Mouse (Mus musculus) kidney, embryonic 16.5 days (tissue): ENCODE data around the gene Ccdc106. TPM values are rescaled to one million over a fixed set of nuclear protein-coding genes. Genes with fewer than 3 reads are reported as not detected.
A peak's percentile ranks its signal among the peaks of the same experiment; 100 is the strongest.

Source experiments
- ATAC-seq: fragments of 200-750 bp; cut with Nextera tagmentation; 2 replicates; pipeline ENCODE4 v1.8.0; 2017; ENCODE audit warnings: moderate TSS enrichment; ENCODE audit not compliant: low FRiP score, low TSS enrichment
- H3K27ac ChIP-seq: fragments of 300-500 bp; sonication (generic); 2 replicates; pipeline ENCODE4 v1.5.1; 2014; ENCODE audit warnings: low read length
- H3K27me3 ChIP-seq: fragments of 300-500 bp; sonication (generic); 2 replicates; pipeline ENCODE4 v1.6.1; 2014; ENCODE audit warnings: low read length, control low read depth, mixed read lengths; ENCODE audit not compliant: insufficient read depth
- H3K36me3 ChIP-seq: fragments of 300-500 bp; sonication (generic); 2 replicates; pipeline ENCODE4 v1.6.1; 2014; ENCODE audit warnings: low read length, control low read depth, mixed read lengths; ENCODE audit not compliant: insufficient read depth
- H3K4me1 ChIP-seq: fragments of 300-500 bp; sonication (generic); 2 replicates; pipeline ENCODE4 v1.6.1; 2014; ENCODE audit warnings: low read length, control low read depth, mixed read lengths; ENCODE audit not compliant: insufficient read depth
- H3K4me2 ChIP-seq: fragments of 300-500 bp; sonication (generic); replicated peaks from 2 replicates; pipeline ENCODE4 v1.6.1; 2014; ENCODE audit warnings: low read depth, low read length
- H3K4me3 ChIP-seq: fragments of 300-500 bp; sonication (generic); 2 replicates; pipeline ENCODE4 v1.5.1; 2014; ENCODE audit warnings: mild to moderate bottlenecking, low read length
- H3K9ac ChIP-seq: fragments of 300-500 bp; sonication (generic); replicated peaks from 2 replicates; pipeline ENCODE4 v1.6.1; 2014; ENCODE audit warnings: low read length
- H3K9me3 ChIP-seq: fragments of 300-500 bp; sonication (generic); 2 replicates; pipeline ENCODE4 v1.6.1; 2016; ENCODE audit warnings: low read length, control low read depth
- WGBS: fragments of 180-500 bp; shearing (Covaris S2); extraction: QIAGEN DNeasy Blood & Tissue Kit; methylation state at CpG from one replicate; pipeline ENCODE4 v1.1.7; 2014; 5-methylcytosine and 5-hydroxymethylcytosine counted together
- polyA plus RNA-seq: library from polyadenylated mRNA; unstranded; fragments of >200 nt; fragmentation: Nextera tagmentation; extraction: Ambion mirVana; gene quantifications from 2 replicates; pipeline ENCODE4 v1.2.1, GENCODE M21; 2015

The Ccdc106 gene
- polyA plus RNA-seq, 1 experiment from 2014 or later, result 27.1 TPM

DNA sequence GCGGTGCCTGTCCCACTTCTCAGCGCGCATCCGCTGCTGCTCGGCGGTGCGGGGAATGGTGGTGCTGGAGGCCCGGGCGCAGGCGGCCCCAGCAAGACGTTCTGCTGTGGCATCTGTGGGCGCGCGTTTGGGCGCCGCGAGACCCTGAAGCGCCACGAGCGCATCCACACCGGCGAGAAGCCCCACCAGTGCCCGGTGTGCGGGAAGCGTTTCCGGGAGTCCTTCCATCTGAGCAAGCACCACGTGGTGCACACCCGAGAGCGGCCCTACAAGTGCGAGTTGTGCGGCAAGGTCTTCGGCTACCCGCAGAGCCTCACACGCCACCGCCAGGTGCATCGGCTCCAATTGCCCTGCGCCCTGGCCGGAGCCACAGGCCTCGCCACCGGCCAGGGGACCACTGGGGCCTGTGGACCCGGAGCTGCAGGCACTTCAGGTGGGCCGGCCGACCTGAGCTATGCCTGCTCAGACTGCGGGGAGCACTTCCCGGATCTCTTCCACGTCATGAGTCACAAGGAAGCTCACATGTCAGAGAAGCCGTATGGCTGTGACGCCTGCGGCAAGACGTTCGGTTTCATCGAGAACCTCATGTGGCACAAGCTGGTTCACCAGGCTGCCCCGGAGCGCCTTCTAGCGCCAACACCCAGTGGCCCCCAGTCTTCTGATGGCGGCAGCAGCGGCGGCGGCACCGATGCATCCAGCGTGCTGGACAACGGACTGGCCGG, 10.4 kb downstream of the Ccdc106 start:
- no peaks in the 10 kb centered on the region for H3K27me3 ChIP-seq
- H3K9ac ChIP-seq, result no peak overlapping the region
- no peaks in the 10 kb centered on the region for H3K4me1 ChIP-seq
- no peak for ATAC-seq
- no peak overlapping the region for H3K4me2 ChIP-seq
- H3K9me3 ChIP-seq, result peaks cover 46% of the 10 kb centered on the region
- no peak overlapping the region for H3K27ac ChIP-seq
- peaks cover 92% of the 10 kb centered on the region for H3K36me3 ChIP-seq
- H3K4me3 ChIP-seq, result no peak overlapping the region
- 83% methylated on average over 63 of the region's 63 CpGs for WGBS

- no peak overlapping the region for H3K4me3 ChIP-seq
- peaks cover 94% of the 10 kb centered on the region for H3K36me3 ChIP-seq
- H3K27me3 ChIP-seq, result no peaks in the 10 kb centered on the region
- no peak overlapping the region for H3K4me2 ChIP-seq
- no peak overlapping the region for H3K9ac ChIP-seq
- WGBS, result 84% methylated on average over 46 of the region's 46 CpGs
- H3K4me1 ChIP-seq, result no peaks in the 10 kb centered on the region
- H3K9me3 ChIP-seq, result peaks cover 51% of the 10 kb centered on the region
- ATAC-seq, result 0 out of 2 replicates have a peak, but pooled peaks have one; percentile 4
- H3K27ac ChIP-seq, result no peak overlapping the region
Measured at GRCm38 (mm10) chr7:5031496-5031895, 11.1 kb downstream of the Ccdc106 start.

- H3K9ac ChIP-seq, result no peak within 1 kb of the TSS
- peaks cover 75% of the 10 kb centered on the region for H3K36me3 ChIP-seq
- no peaks in the 10 kb centered on the region for H3K27me3 ChIP-seq
- WGBS, result 92% methylated on average over 3 of the region's 3 CpGs
- no peak for ATAC-seq
- H3K9me3 ChIP-seq, result peaks cover 46% of the 10 kb centered on the region
- no peak within 1 kb of the TSS for H3K4me2 ChIP-seq
- H3K4me1 ChIP-seq, result peaks cover 7% of the 10 kb centered on the region; the same call in 1 of the 2 replicates
- no peak within 1 kb of the TSS for H3K4me3 ChIP-seq
- no peak within 1 kb of the TSS for H3K27ac ChIP-seq
Measured at GRCm38 (mm10) chr7:5033818-5034217, 13.5 kb downstream of the Ccdc106 start, which contains the start of gene 4632433K11Rik. Gene 4632433K11Rik (plus strand): TSS chr7:5034118.

DNA sequence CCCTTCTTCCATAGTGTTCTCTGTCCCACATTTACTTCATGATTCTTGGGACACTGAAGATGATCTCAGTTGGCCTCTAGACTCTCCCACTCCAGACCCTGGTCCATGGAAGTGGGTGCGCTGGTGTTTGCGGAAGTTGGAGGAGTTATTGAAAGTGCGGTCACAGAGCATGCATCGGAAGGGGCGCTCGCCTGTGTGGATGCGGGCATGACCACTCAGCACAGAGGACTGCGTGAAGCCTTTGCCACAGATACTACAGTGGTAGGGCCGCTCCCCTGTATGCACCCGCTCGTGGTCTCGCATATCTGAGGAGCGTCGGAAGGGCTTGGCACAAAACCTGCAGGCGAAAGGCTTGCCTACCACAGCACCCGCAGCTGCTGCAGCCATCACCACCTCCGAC, 15.3 kb downstream of the Ccdc106 start:
- WGBS, result 94% methylated on average over 17 of the region's 17 CpGs
- Histone ChIP-seq H3K4me1 (peaks cover 16% of the 10 kb centered on the region; the same call in 1 of the 2 replicates), H3K9ac (no peak overlapping the region), H3K4me3 (no peak overlapping the region), H3K27me3 (no peaks in the 10 kb centered on the region), H3K27ac (no peak overlapping the region), H3K4me2 (no peak overlapping the region), H3K9me3 (peaks cover 28% of the 10 kb centered on the region), H3K36me3 (peaks cover 57% of the 10 kb centered on the region)
- ATAC-seq, result no peak

DNA sequence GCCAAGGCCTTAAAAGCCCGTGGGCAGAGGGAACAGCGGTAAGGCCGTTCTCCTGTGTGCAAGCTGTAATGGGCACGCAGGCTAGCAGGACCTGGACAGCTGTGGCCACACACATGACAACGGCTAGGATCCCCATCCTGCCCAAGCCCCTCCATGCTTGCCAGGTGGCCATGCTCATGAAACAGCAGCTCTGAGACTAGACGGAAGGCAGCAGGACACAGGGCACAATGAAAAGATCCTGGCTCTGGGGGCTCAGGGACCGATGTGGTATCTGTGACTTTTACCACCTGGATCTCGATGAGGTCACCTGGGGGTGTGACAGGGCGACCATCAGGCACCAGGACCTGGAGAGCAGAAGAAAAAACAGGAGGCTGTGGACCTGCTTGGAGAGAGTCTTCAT, 15.8 kb downstream of the Ccdc106 start:
- Histone ChIP-seq H3K27me3 (no peaks in the 10 kb centered on the region), H3K4me2 (no peak overlapping the region), H3K4me1 (peaks cover 16% of the 10 kb centered on the region; the same call in 1 of the 2 replicates), H3K9ac (no peak overlapping the region), H3K27ac (no peak overlapping the region), H3K9me3 (peaks cover 23% of the 10 kb centered on the region), H3K4me3 (no peak overlapping the region), H3K36me3 (peaks cover 53% of the 10 kb centered on the region)
- WGBS, result 94% methylated on average over 9 of the region's 9 CpGs
- ATAC-seq, result no peak

DNA sequence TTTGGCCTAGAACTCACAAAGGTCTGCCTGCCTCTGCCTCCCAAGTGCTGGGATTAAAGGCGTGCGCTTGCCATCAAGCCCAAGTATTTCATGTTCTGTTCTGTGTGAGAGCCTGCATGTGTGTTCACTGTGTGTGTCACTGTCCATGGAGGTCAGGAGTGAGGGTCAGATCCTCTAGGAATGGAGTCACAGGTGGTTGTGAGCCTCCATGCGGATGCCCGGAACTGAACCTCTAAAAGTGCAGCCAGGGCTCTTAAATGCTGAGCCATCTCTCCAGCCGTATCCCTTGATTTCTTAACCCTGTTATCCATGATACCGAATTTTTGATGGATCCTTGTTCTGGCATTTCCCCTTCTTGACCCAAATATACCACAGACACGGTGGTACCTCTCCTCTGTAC, 16.7 kb downstream of the Ccdc106 start:
- Histone ChIP-seq H3K36me3 (peaks cover 47% of the 10 kb centered on the region), H3K27ac (no peak overlapping the region), H3K4me2 (no peak overlapping the region), H3K27me3 (no peaks in the 10 kb centered on the region), H3K9ac (no peak overlapping the region), H3K4me1 (peaks cover 16% of the 10 kb centered on the region; the same call in 1 of the 2 replicates), H3K9me3 (peaks cover 14% of the 10 kb centered on the region), H3K4me3 (no peak overlapping the region)
- 95% methylated on average over 7 of the region's 7 CpGs for WGBS
- ATAC-seq, result no peak

- no peak for ATAC-seq
- H3K9ac ChIP-seq, result no peak overlapping the region
- WGBS, result 87% methylated on average over 8 of the region's 8 CpGs
Measured at GRCm38 (mm10) chr7:5037467-5037866, 17.1 kb downstream of the Ccdc106 start.

DNA sequence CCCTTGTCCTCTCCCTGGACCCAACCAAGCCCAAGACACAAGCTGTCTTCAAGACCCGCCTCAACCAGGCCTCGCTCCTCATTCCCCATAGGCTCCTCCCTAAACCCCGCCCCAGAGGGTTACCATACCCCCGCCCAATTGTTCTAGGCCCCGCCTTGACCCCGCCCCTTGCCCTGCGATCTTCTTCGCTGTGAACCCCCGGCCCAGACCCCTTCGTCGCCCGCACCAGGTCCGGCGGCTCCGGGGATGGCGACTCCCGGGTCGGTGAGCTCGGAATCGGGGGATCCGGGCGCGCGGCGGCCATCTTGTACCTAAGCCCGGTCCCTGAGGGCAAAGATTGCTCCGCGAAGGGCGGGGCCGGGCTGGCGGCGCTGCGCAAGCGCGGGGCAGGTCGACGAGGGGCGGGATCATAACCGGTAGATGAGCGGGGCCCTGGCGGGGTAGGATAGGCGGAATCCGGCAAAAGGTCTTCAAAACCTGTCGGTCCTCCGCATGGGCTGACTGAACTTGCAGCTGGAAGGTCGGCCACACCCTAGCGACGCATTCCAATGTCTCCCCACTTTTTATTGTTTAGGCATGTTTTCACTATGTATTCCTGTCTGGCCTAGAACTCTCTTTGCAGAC, 17.9 kb downstream of the Ccdc106 start, which contains the start of gene Zfp784:
Gene Zfp784, minus strand, starts transcription at position 338 of the 624 bp plus-strand sequence.
- peak within 1 kb of the TSS; percentile 95 for H3K9ac ChIP-seq
- peak within 1 kb of the TSS; percentile 99 for H3K27ac ChIP-seq
- ATAC-seq, result peak; percentile 97
- no peaks in the 10 kb centered on the region for H3K27me3 ChIP-seq
- H3K4me2 ChIP-seq, result peak within 1 kb of the TSS; percentile 48
- H3K9me3 ChIP-seq, result peaks cover 6% of the 10 kb centered on the region; the same call in 1 of the 2 replicates
- peaks cover 16% of the 10 kb centered on the region; the same call in 1 of the 2 replicates for H3K4me1 ChIP-seq
- WGBS, result under 1% methylated on average over 48 of the region's 48 CpGs
- H3K36me3 ChIP-seq, result peaks cover 35% of the 10 kb centered on the region
- peak within 1 kb of the TSS; percentile 81 for H3K4me3 ChIP-seq

More at GRCm38 (mm10) chr7:5037467-5037866, 17.1 kb downstream of the Ccdc106 start:
- H3K27ac ChIP-seq, result peak overlapping the region; percentile 99
- H3K4me2 ChIP-seq, result peak overlapping the region; percentile 48
- peaks cover 43% of the 10 kb centered on the region for H3K36me3 ChIP-seq
- H3K27me3 ChIP-seq, result no peaks in the 10 kb centered on the region
- H3K4me3 ChIP-seq, result peak overlapping the region; percentile 81
- H3K9me3 ChIP-seq, result peaks cover 10% of the 10 kb centered on the region; the same call in 1 of the 2 replicates
- H3K4me1 ChIP-seq, result peaks cover 16% of the 10 kb centered on the region; the same call in 1 of the 2 replicates

DNA sequence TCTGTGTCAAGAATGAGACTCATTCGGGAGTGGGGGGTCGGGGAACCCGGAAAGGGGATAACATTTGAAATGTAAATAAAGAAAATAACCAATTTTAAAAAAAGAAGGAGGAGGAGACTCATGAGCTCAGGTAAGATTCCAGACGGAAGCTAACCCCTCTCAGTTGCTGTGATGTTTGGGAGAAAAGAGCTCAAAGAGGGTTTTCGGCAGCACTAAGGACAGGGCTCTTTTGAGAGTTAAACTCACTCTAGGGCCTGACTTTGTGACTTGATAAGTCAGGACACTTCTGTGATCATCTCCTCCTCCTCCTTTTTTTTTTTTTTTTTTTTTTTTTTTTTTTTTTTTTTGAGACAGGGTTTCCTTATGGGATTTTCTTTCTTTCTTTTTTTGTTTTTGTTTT, 18.6 kb downstream of the Ccdc106 start:
- Histone ChIP-seq H3K4me3 (peak overlapping the region; percentile 81), H3K4me1 (peaks cover 16% of the 10 kb centered on the region; the same call in 1 of the 2 replicates), H3K27me3 (no peaks in the 10 kb centered on the region), H3K9ac (peak overlapping the region; percentile 95), H3K4me2 (peak overlapping the region; percentile 48), H3K36me3 (peaks cover 30% of the 10 kb centered on the region), H3K27ac (peak overlapping the region; percentile 99), H3K9me3 (peaks cover 6% of the 10 kb centered on the region; the same call in 1 of the 2 replicates)
- WGBS, result 27% methylated on average over 5 of the region's 5 CpGs
- ATAC-seq, result no peak
